Mouse (Mus musculus) heart, embryonic 11.5 days (tissue): ENCODE measurements around the gene Klhdc3. TPM values are rescaled to one million over a fixed set of nuclear protein-coding genes. Genes with fewer than 3 reads are reported as not detected.

Experiments used
- ATAC-seq: fragments of 200-750 bp; cut with Nextera tagmentation; replicated peaks from 2 replicates; pipeline ENCODE4 v1.8.0; 2017; ENCODE audit warnings: moderate library complexity; ENCODE audit not compliant: insufficient number of reproducible peaks, low FRiP score, low TSS enrichment
- H3K27ac ChIP-seq: fragments of 300-500 bp; sonication (generic); 2 replicates; pipeline ENCODE4 v1.5.1; 2014; ENCODE audit warnings: mild to moderate bottlenecking, low read depth, low read length
- H3K27me3 ChIP-seq: fragments of 300-500 bp; sonication (generic); 2 replicates; pipeline ENCODE4 v1.6.1; 2014; ENCODE audit warnings: mild to moderate bottlenecking, low read length, mixed read lengths; ENCODE audit not compliant: control insufficient read depth, insufficient read depth
- H3K36me3 ChIP-seq: fragments of 300-500 bp; sonication (generic); 2 replicates; pipeline ENCODE4 v1.6.1; 2014; ENCODE audit warnings: mild to moderate bottlenecking, low read length, moderate library complexity, mixed read lengths; ENCODE audit not compliant: control insufficient read depth, insufficient read depth
- H3K4me1 ChIP-seq: fragments of 300-500 bp; sonication (generic); 2 replicates; pipeline ENCODE4 v1.6.1; 2014; ENCODE audit warnings: low read length; ENCODE audit not compliant: control insufficient read depth, insufficient read depth
- H3K4me2 ChIP-seq: fragments of 300-500 bp; sonication (generic); 2 replicates; pipeline ENCODE4 v1.6.1; 2014; ENCODE audit warnings: mild to moderate bottlenecking, moderate library complexity
- H3K4me3 ChIP-seq: fragments of 300-500 bp; sonication (generic); 2 replicates; pipeline ENCODE4 v1.5.1; 2014; ENCODE audit warnings: low read depth, low read length
- H3K9ac ChIP-seq: fragments of 300-500 bp; sonication (generic); 2 replicates; pipeline ENCODE4 v1.6.1; 2014; ENCODE audit warnings: mild to moderate bottlenecking, low read depth, low read length, moderate library complexity
- H3K9me3 ChIP-seq: fragments of 300-500 bp; sonication (generic); replicated peaks from 2 replicates; pipeline ENCODE4 v1.6.1; 2016; ENCODE audit warnings: low read length; ENCODE audit not compliant: control insufficient read depth
- WGBS: fragments of 180-500 bp; shearing (Covaris S2); extraction: QIAGEN DNeasy Blood & Tissue Kit; methylation state at CpG from one replicate; pipeline ENCODE4 v1.1.7; 2014; ENCODE audit not compliant: insufficient replicate concordance; 5-methylcytosine and 5-hydroxymethylcytosine counted together
- polyA plus RNA-seq: library from polyadenylated mRNA; unstranded; fragments of >200 nt; fragmentation: Nextera tagmentation; extraction: Ambion mirVana; gene quantifications from 2 replicates; pipeline ENCODE4 v1.2.1, GENCODE M21; 2014

Klhdc3 gene
- polyA plus RNA-seq, 1 experiment from 2014 or later = 117 TPM

GRCm38 (mm10) chr17:46645561-46646321 lies 35.0 kb downstream of the Klhdc3 start, which contains the start of the genes Klc4 and Mrpl2:
Gene Klc4, minus strand, starts transcription at chr17:46646022.
Gene Mrpl2, plus strand, starts transcription at chr17:46646229.
- Histone ChIP-seq H3K4me1 (peaks cover 21% of the 10 kb centered on the region), H3K36me3 (peaks cover 5% of the 10 kb centered on the region), H3K4me3 (peak within 1 kb of the TSS; percentile 76), H3K27me3 (no peaks in the 10 kb centered on the region), H3K4me2 (peak within 1 kb of the TSS; percentile 91), H3K9ac (peak within 1 kb of the TSS; percentile 85), H3K9me3 (no peaks in the 10 kb centered on the region), H3K27ac (peak within 1 kb of the TSS; percentile 78)
- WGBS = under 1% methylated on average over 53 of the region's 53 CpGs
- ATAC-seq = peak; percentile 75

GRCm38 (mm10) chr17:46644916-46645475 lies 35.7 kb downstream of the Klhdc3 start:
- H3K27ac ChIP-seq = peak overlapping the region; percentile 77
- H3K9me3 ChIP-seq = no peaks in the 10 kb centered on the region
- peak overlapping the region; percentile 85 for H3K9ac ChIP-seq
- 8% methylated on average over 10 of the region's 11 CpGs for WGBS
- no peak for ATAC-seq
- peak overlapping the region; percentile 76 for H3K4me3 ChIP-seq
- peaks cover 5% of the 10 kb centered on the region for H3K36me3 ChIP-seq
- H3K4me1 ChIP-seq = peaks cover 19% of the 10 kb centered on the region
- H3K4me2 ChIP-seq = peak overlapping the region; percentile 91
- no peaks in the 10 kb centered on the region for H3K27me3 ChIP-seq

- H3K4me3 ChIP-seq = peak overlapping the region; percentile 76
- H3K4me2 ChIP-seq = peak overlapping the region; percentile 91
- H3K9ac ChIP-seq = peak overlapping the region; percentile 85
- no peak for ATAC-seq
- no peaks in the 10 kb centered on the region for H3K27me3 ChIP-seq
- peaks cover 5% of the 10 kb centered on the region for H3K36me3 ChIP-seq
- H3K27ac ChIP-seq = no peak overlapping the region
- no peaks in the 10 kb centered on the region for H3K9me3 ChIP-seq
- WGBS = 83% methylated on average over 12 of the region's 12 CpGs
- H3K4me1 ChIP-seq = peaks cover 14% of the 10 kb centered on the region
Observed at GRCm38 (mm10) chr17:46644152-46644805, 36.4 kb downstream of the Klhdc3 start.

DNA sequence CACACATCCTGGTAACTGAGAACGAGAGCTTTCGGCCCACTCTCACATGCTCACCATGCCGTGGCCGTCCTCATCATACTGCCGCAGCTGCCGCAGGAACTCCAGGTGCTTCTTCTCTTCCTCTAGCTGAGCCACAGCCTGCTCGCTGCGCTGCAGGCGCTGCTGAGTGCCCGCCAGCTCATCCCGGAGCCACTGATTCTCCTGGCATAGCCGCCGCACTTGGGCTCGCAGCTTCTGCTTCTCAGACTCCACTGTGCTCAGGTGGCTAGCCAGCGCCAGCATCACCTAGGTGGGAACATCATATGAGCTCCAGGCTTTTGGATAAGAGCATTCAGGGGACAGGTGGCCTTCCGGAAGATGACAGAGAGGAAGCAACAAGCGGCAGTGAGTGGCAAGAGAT lies 38.7 kb downstream of the Klhdc3 start:
- H3K27me3 ChIP-seq = no peaks in the 10 kb centered on the region
- peaks cover 3% of the 10 kb centered on the region; the same call in 1 of the 2 replicates for H3K36me3 ChIP-seq
- 84% methylated on average over 17 of the region's 17 CpGs for WGBS
- no peak overlapping the region for H3K9ac ChIP-seq
- no peak for ATAC-seq
- no peak overlapping the region for H3K4me3 ChIP-seq
- H3K4me2 ChIP-seq = no peak overlapping the region
- no peak overlapping the region for H3K27ac ChIP-seq
- H3K9me3 ChIP-seq = no peaks in the 10 kb centered on the region
- peaks cover 14% of the 10 kb centered on the region for H3K4me1 ChIP-seq

DNA sequence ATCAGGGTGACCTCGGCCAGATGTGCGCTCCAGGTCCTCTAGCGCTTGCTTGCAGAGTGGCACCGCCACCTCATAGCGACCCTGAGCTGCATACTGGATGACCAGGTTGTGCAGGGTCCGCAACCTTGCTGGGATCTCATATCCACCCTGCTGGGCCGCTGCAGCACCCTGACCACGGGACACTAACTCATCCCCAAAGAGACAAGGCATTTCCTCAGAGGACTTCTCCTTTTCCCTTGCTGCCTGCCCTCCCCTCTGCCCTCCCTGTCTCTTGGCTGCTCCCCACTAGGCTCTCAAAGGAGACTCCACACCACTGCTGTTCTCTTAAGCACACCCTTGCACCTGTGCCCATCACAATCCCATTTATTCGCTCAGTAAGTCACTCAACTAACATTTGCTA lies 40.8 kb downstream of the Klhdc3 start:
- Histone ChIP-seq H3K4me3 (no peak overlapping the region), H3K4me1 (peaks cover 7% of the 10 kb centered on the region), H3K27me3 (no peaks in the 10 kb centered on the region), H3K9ac (no peak overlapping the region), H3K9me3 (no peaks in the 10 kb centered on the region), H3K27ac (no peak overlapping the region), H3K36me3 (peaks cover 6% of the 10 kb centered on the region; the same call in 1 of the 2 replicates), H3K4me2 (no peak overlapping the region)
- 71% methylated on average over 9 of the region's 9 CpGs for WGBS
- no peak for ATAC-seq

DNA sequence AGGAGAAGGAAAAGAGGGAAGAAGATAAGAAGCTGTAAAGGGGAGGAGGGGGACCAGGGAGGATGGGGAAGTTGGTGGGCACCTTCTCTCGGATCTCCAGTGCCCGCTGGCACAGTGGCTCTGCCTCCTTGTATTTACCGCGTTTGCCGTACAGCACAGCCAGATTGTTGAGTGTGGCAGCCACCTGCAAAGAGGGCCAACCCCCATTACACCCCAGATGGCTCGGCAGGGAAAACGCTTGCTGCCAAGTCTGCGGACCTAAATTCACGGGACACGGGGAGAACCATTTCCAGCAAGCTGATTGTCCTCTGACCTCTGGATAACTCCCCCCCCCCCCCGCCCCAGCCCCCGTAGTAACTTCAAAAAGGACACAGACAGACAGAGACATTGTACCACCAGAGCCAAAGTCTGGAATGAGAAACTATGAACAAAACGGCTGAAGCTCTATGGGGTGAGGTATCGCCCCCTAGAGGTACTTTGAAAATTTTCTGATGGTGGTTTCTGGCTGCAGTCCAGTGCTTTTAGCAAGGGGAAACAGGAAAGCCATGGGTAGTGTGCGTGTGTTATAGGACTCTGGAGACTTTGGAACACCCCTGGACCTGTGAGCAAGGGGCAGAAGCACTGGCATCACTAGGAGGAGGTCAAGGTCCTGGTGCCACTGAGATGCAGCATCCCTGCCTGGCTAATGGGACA lies 43.7 kb downstream of the Klhdc3 start:
- Histone ChIP-seq H3K9me3 (no peaks in the 10 kb centered on the region), H3K4me2 (peak overlapping the region; percentile 39; the same call in 1 of the 2 replicates), H3K27ac (no peak overlapping the region), H3K4me3 (no peak overlapping the region), H3K9ac (0 out of 2 replicates have a peak overlapping the region, but pooled peaks have one; percentile 8), H3K27me3 (no peaks in the 10 kb centered on the region), H3K4me1 (no peaks in the 10 kb centered on the region; the same call in 1 of the 2 replicates), H3K36me3 (peaks cover 6% of the 10 kb centered on the region)
- ATAC-seq = no peak
- WGBS = 21% methylated on average over 15 of the region's 15 CpGs

- Histone ChIP-seq H3K4me2 (peak overlapping the region; percentile 84), H3K27ac (peak overlapping the region; percentile 98), H3K4me3 (peak overlapping the region; percentile 95), H3K36me3 (no peaks in the 10 kb centered on the region; the same call in none of the 2 replicates), H3K27me3 (no peaks in the 10 kb centered on the region), H3K9ac (peak overlapping the region; percentile 99), H3K9me3 (no peaks in the 10 kb centered on the region), H3K4me1 (peaks cover 42% of the 10 kb centered on the region)
- ATAC-seq = peak; percentile 55
- 3% methylated on average over 12 of the region's 12 CpGs for WGBS
Observed at GRCm38 (mm10) chr17:46629685-46630441, 50.9 kb downstream of the Klhdc3 start.
